Mouse (Mus musculus): Measurements from ENCODE around the gene Cryzl1. TPM values are rescaled to one million over a fixed set of nuclear protein-coding genes. Genes with fewer than 3 reads are reported as not detected.
A peak's percentile ranks its signal among the peaks of the same experiment; 100 is the strongest.
"Not testable (repeated sequence)": the region's sequence is repeated elsewhere in the genome, so short reads cannot be mapped to it uniquely, and the experiment has no call there.

The Cryzl1 gene
- polyA plus RNA-seq, 1 experiment from 2014 or later, result 70.7 TPM

DNA sequence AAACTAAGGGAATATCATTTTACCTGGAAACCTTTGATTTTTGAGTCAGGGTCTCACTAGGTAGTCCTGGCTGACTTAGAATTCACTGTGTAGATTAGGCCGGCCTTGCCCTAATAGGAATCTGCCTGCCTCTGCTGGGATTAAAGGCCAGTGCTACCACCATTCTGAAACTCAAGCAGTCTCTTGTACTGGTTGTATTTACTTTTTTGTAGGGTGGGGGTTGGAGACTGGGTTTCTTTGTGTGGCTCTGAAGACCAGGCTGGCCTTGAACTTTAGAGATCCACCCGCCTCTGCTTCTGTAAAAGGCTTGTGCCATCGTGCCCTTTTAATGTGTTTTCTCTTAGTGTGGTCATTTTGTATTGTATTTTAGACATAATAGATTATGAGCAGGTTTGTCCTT is 79.5 kb downstream of the Cryzl1 start:
- Histone ChIP-seq H3K4me1 (peaks cover 18% of the 10 kb centered on the region), H3K27me3 (no peaks in the 10 kb centered on the region), H3K36me3 (peaks cover 26% of the 10 kb centered on the region), H3K9ac (peak overlapping the region; percentile 62), H3K27ac (no peak overlapping the region), H3K9me3 (no peaks in the 10 kb centered on the region), H3K4me2 (peak overlapping the region; percentile 70), H3K4me3 (peak overlapping the region; percentile 79)
- 65% methylated on average over 3 of the region's 3 CpGs for WGBS
- no peak for ATAC-seq (ENCODE audit: insufficient number of reproducible peaks, insufficient read depth, low FRiP score, low TSS enrichment, low read depth)

DNA sequence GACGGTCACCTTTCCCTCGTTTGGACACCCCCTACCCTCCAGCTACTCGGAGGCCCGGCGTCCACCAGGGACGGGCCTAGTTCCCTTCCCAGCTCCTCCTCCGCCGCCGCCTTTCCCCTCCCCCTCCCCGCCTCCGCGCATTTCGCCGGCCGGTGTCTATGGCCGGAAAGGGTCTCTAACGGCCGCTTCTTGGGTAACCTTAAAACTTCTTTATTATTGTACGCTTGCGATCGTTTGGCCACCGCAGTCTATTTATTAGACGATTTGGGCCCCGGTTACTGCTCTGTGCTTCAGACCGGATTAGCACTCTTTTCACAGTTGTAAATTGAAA is 80.6 kb downstream of the Cryzl1 start:
- under 1% methylated on average over 25 of the region's 25 CpGs for WGBS
- peak overlapping the region; percentile 98 for H3K27ac ChIP-seq
- 0 out of 2 replicates have a peak, but pooled peaks have one; percentile 44 for ATAC-seq (ENCODE audit: insufficient number of reproducible peaks, insufficient read depth, low FRiP score, low TSS enrichment, low read depth)

DNA sequence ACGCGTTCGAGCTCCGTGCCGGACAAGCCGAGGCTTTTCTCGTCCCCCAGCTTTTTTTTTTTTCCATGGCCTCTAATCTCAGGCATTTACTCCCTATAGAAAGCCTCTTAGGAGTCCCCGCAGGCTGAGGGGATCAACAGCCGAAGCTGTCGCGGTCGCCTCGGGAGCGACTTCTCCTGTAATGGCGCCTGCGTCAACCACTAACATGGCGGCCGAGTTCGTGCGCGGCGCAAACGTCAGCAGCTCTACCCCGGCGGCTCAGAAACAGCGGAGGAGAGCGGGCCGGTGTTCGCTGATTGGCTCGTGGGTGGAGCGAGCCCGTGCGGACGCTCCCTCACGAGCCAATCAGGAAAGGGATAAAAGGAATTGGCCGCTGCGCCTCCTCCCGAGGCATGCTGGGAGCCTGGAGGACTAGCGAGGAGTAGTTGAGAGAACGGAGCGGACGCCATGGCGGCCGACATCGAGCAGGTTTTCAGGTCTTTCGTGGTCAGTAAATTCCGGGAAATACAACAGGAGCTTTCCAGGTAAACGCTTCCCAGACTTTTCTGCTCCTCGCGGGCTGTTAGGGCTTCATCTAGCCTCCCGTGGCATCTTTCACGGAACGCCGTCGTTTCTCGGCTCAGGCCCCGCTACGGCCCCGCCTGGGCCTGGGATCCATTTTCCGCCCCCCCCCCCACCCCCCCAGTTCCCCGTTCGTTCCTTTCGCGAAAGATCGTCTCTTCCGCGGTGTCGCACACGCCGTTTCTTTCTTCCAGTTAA is 81.1 kb downstream of the Cryzl1 start, which contains the start of gene Son:
Gene Son (plus strand): TSS at position 46 of the 759 bp plus-strand sequence.
- Histone ChIP-seq H3K4me3 (peak within 1 kb of the TSS; percentile 79), H3K9me3 (no peaks in the 10 kb centered on the region), H3K4me1 (peaks cover 18% of the 10 kb centered on the region), H3K9ac (peak within 1 kb of the TSS; percentile 93), H3K4me2 (peak within 1 kb of the TSS; percentile 88), H3K27me3 (no peaks in the 10 kb centered on the region), H3K36me3 (peaks cover 20% of the 10 kb centered on the region), H3K27ac (peak within 1 kb of the TSS; percentile 98)
- WGBS, result under 1% methylated on average over 70 of the region's 70 CpGs
- peak; percentile 95 for ATAC-seq (ENCODE audit: insufficient number of reproducible peaks, insufficient read depth, low FRiP score, low TSS enrichment, low read depth)

More for the DNA sequence above, 80.6 kb downstream of the Cryzl1 start:
- Histone ChIP-seq H3K4me1 (peaks cover 18% of the 10 kb centered on the region), H3K27me3 (no peaks in the 10 kb centered on the region), H3K4me3 (peak overlapping the region; percentile 79), H3K9ac (peak overlapping the region; percentile 93), H3K4me2 (peak overlapping the region; percentile 70), H3K36me3 (peaks cover 18% of the 10 kb centered on the region), H3K9me3 (no peaks in the 10 kb centered on the region)

DNA sequence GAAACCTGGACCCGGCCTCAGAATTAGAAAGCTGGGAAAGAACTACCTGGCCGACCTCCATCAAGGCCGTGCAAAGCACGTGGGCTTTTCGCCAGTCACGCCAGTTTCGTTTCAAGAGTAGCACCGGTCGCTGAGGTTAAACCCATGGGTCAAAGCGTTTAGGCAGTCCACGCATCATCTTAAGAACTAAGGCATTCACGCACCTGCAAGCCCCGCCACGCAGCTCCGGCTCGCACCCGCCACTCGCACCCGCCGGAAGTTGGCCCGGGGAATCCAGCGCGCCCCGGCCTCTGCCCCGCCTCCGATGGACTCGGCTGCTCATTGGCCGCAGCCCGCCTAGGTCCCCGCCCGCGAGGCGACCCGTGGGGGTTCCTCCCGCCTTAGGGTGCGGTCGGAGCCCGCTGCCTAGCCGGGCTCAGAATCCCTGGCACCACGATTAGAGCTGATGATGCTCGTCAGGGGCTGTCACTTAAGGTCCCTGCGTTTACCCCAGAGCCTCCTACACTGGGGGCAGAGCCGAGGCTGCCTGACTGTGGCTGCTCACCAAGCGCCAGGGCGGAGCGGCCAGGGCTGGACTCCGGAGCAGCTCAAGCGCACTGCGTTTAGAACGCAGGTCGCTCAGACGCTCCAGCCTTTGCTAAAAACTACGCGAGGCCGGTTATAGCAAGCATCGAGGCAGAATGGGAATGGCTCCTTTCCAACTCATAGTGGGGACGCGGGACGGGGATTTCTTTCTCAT is 81.9 kb downstream of the Cryzl1 start, which contains the start of gene Gart:
Gene Gart (minus strand): TSS at position 272 of the 739 bp plus-strand sequence.
- H3K27me3 ChIP-seq, result no peaks in the 10 kb centered on the region
- under 1% methylated on average over 59 of the region's 59 CpGs for WGBS
- ATAC-seq (ENCODE audit: insufficient number of reproducible peaks, insufficient read depth, low FRiP score, low TSS enrichment, low read depth), result peak; percentile 88
- peak within 1 kb of the TSS; percentile 88 for H3K4me2 ChIP-seq
- H3K27ac ChIP-seq, result peak within 1 kb of the TSS; percentile 98
- peak within 1 kb of the TSS; percentile 93 for H3K9ac ChIP-seq
- peaks cover 12% of the 10 kb centered on the region for H3K4me1 ChIP-seq
- H3K36me3 ChIP-seq, result peaks cover 20% of the 10 kb centered on the region
- H3K9me3 ChIP-seq, result no peaks in the 10 kb centered on the region
- H3K4me3 ChIP-seq, result peak within 1 kb of the TSS; percentile 79

DNA sequence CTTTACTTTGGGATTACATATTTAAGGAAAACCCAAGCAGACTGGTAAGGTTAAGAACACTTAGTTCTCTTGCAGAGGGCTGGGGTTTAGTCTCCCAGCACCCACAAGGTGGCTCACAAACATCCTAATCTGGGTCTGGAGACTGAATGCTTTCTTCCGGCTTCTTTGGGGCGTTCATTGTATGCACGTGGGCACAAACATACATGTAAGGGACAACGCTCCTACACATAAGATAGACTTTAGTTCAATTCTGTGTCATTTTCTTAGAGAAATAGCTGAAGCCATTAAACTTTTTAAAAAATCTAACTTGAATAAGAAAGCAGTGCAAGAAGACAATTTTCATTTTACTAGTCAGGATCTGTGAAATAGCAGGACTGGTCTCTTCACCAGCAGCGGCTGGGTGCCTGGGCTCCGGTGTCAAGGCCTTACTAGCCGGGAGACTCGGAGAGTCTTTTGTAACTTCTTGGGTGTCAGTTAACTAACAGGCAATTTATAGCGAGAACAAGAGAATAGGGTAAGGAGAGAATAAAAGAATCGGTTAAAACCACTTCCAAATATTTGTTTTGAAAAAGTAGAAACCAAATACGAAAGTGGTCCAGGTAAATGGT is 82.7 kb downstream of the Cryzl1 start:
- Histone ChIP-seq H3K4me2 (peak overlapping the region; percentile 88), H3K9ac (peak overlapping the region; percentile 93), H3K27ac (peak overlapping the region; percentile 98), H3K4me3 (peak overlapping the region; percentile 79), H3K36me3 (peaks cover 23% of the 10 kb centered on the region), H3K4me1 (peaks cover 12% of the 10 kb centered on the region), H3K9me3 (no peaks in the 10 kb centered on the region), H3K27me3 (no peaks in the 10 kb centered on the region)
- no peak for ATAC-seq (ENCODE audit: insufficient number of reproducible peaks, insufficient read depth, low FRiP score, low TSS enrichment, low read depth)
- 2% methylated on average over 11 of the region's 11 CpGs for WGBS

DNA sequence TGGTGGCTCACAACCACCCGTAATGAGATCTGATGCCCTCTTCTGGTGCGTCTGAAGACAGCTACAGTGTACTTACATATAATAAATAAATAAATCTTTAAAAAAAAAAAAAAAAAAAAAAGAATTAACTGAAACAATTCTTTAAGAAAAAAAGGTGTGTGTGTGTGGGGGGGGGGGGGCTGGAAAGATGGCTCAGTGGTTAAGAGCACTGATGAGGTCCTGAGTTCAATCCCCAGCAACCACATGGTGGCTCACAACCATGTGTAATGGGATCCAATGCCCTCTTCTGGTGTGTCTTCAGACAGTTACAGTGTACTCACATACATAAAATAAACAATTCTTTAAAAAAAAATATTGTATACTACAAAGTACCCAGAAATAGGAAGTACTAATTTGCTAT is 83.4 kb downstream of the Cryzl1 start:
- ATAC-seq (ENCODE audit: insufficient number of reproducible peaks, insufficient read depth, low FRiP score, low TSS enrichment, low read depth); H3K4me1 ChIP-seq; H3K9ac ChIP-seq; H3K27me3 ChIP-seq; H3K9me3 ChIP-seq; H3K27ac ChIP-seq; H3K4me3 ChIP-seq: not testable (repeated sequence)
- 50% methylated on average over 1 of the region's 2 CpGs for WGBS
- H3K36me3 ChIP-seq, result peaks cover 26% of the 10 kb centered on the region
- peak overlapping the region; percentile 88 for H3K4me2 ChIP-seq

DNA sequence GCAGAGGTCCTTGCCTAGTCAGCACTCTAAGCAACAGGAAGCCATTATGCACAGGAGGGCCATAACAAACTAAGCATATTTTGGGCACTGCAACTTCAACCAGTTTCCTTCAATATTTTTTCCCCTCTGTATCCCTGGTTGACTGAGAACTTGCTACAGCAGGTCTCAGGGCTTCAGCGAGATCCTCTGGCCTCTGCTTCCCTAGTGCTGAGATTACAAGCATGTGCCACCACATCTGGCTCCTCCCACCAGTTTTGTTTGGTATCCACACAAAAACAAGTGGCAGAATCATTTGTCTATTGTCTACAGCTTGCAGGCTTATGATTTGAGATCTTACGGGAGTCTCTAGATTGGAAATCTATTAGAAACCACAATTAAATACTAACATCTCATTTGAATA is 83.9 kb downstream of the Cryzl1 start:
- H3K4me1 ChIP-seq, result peaks cover 8% of the 10 kb centered on the region
- H3K27ac ChIP-seq, result no peak overlapping the region
- H3K4me2 ChIP-seq, result no peak overlapping the region
- no peaks in the 10 kb centered on the region for H3K9me3 ChIP-seq
- ATAC-seq (ENCODE audit: insufficient number of reproducible peaks, insufficient read depth, low FRiP score, low TSS enrichment, low read depth), result no peak
- no peaks in the 10 kb centered on the region for H3K27me3 ChIP-seq
- H3K36me3 ChIP-seq, result peaks cover 31% of the 10 kb centered on the region
- no peak overlapping the region for H3K9ac ChIP-seq
- H3K4me3 ChIP-seq, result no peak overlapping the region
- WGBS, result 83% methylated on average over 2 of the region's 2 CpGs

DNA sequence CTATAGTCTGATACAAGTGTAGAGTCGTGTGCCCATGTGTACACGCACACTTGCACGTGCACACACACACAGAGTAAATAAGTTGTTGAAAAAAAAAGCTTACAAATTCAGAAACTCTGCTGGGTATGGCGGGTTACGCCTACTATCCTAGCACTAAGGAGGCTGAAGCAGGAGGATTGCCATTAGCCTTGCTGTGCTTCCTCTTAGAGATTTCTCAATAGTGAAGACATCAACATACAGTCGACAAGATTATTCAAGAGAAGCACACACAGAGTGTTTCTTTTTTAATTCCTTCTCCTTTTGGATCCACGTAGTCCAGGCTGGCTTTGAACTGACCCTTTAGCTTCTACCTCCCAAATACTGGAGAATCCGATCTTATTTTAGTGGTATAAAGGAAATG is 88.6 kb downstream of the Cryzl1 start:
- Histone ChIP-seq H3K9me3 (no peaks in the 10 kb centered on the region), H3K4me3 (no peak overlapping the region), H3K9ac (no peak overlapping the region), H3K27me3 (no peaks in the 10 kb centered on the region), H3K4me1 (peaks cover 4% of the 10 kb centered on the region; the same call in 1 of the 2 replicates), H3K27ac (no peak overlapping the region), H3K4me2 (no peak overlapping the region), H3K36me3 (peaks cover 78% of the 10 kb centered on the region)
- ATAC-seq (ENCODE audit: insufficient number of reproducible peaks, insufficient read depth, low FRiP score, low TSS enrichment, low read depth), result no peak
- WGBS, result 94% methylated on average over 8 of the region's 8 CpGs

DNA sequence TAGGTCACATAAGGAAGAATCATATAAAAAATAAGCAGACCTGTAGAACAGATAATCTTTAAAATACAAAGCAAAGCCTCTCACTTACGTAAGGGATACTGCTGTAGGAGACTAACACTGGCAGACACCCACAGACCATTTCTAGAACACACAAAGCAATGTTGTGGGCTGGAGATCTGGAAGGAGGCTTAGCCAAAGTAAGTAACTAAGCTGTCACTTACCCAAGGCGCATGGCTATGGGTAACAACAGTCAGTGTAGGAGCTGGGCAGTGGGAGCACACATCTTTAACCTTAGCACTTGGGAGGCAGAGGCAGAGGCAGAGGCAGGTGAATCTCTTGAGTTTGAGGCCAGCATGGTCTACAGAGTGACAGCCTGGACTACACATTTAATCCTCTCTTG is 89.1 kb downstream of the Cryzl1 start:
- no peak overlapping the region for H3K9ac ChIP-seq
- H3K4me3 ChIP-seq, result no peak overlapping the region
- no peaks in the 10 kb centered on the region for H3K9me3 ChIP-seq
- H3K4me2 ChIP-seq, result no peak overlapping the region
- WGBS, result 97% methylated on average over 2 of the region's 2 CpGs
- no peaks in the 10 kb centered on the region for H3K27me3 ChIP-seq
- ATAC-seq (ENCODE audit: insufficient number of reproducible peaks, insufficient read depth, low FRiP score, low TSS enrichment, low read depth), result no peak
- H3K27ac ChIP-seq, result no peak overlapping the region
- H3K4me1 ChIP-seq, result peaks cover under 1% of the 10 kb centered on the region; the same call in 1 of the 2 replicates
- H3K36me3 ChIP-seq, result peaks cover 82% of the 10 kb centered on the region
